Mouse (Mus musculus): ENCODE results near the gene Olfr109. TPM values are rescaled to one million over a fixed set of nuclear protein-coding genes. Genes with fewer than 3 reads are reported as not detected.

Olfr109 gene
- not detected in 2 replicates for total RNA-seq (2014; rRNA removed; ENCODE audit: low replicate concordance)
- not detected in 2 replicates for polyA plus RNA-seq (2015; fragmentation: Nextera tagmentation; extraction: Ambion mirVana)

- H3K4me3 ChIP-seq (ENCODE audit: low read depth, low read length) = no peak within 1 kb of the TSS
- no peak for ATAC-seq (ENCODE audit: insufficient read depth, low read depth)
- DNase-seq (ENCODE audit: low spot score) = no peak
- 70% methylated on average over 1 of the region's 1 CpGs for WGBS
- TF ChIP-seq CTCF (IDR thresholded peaks at IDR 0.05; ENCODE audit: low read depth) (no peak), EP300 (IDR thresholded peaks at IDR 0.05; ENCODE audit: low read depth) (no peak)
- H3K4me2 ChIP-seq (ENCODE audit: low read depth, low read length) = no peak within 1 kb of the TSS
- H3K9ac ChIP-seq (replicated peaks; ENCODE audit: low read depth, low read length) = no peak within 1 kb of the TSS
- no peak within 1 kb of the TSS for H3K27ac ChIP-seq (ENCODE audit: low read depth)
- H3K36me3 ChIP-seq (replicated peaks; ENCODE audit: control insufficient read depth, insufficient read depth, low read length) = no peaks in the 10 kb centered on the region
- no peaks in the 10 kb centered on the region for H3K9me3 ChIP-seq (replicated peaks; ENCODE audit: control insufficient read depth, low read length)
- H3K27me3 ChIP-seq (ENCODE audit: control insufficient read depth, insufficient read depth, low read length) = no peaks in the 10 kb centered on the region
- no peaks in the 10 kb centered on the region for H3K4me1 ChIP-seq (ENCODE audit: control insufficient read depth, insufficient read depth)
Observed at GRCm38 (mm10) chr17:37458616-37459015, at the start of gene Olfr109. Olfr109 (plus strand) TSS chr17:37458916.

GRCm38 (mm10) chr17:37413380-37413779, 45.3 kb upstream of the Olfr109 start:
- H3K9me3 ChIP-seq (replicated peaks; ENCODE audit: control insufficient read depth, low read length) = peaks cover 2% of the 10 kb centered on the region; the same call in 1 of the 2 replicates
- H3K27me3 ChIP-seq (ENCODE audit: control insufficient read depth, insufficient read depth, low read length) = no peaks in the 10 kb centered on the region
- TF ChIP-seq CTCF (IDR thresholded peaks at IDR 0.05; ENCODE audit: low read depth) (no peak), EP300 (IDR thresholded peaks at IDR 0.05; ENCODE audit: low read depth) (no peak)
- H3K4me3 ChIP-seq (ENCODE audit: low read depth, low read length) = no peak overlapping the region
- ATAC-seq (ENCODE audit: insufficient read depth, low read depth) (no peak), DNase-seq (ENCODE audit: low spot score) (no peak)
- no peak overlapping the region for H3K9ac ChIP-seq (replicated peaks; ENCODE audit: low read depth, low read length)
- no peak overlapping the region for H3K27ac ChIP-seq (ENCODE audit: low read depth)
- no peaks in the 10 kb centered on the region for H3K4me1 ChIP-seq (ENCODE audit: control insufficient read depth, insufficient read depth)
- no peak overlapping the region for H3K4me2 ChIP-seq (ENCODE audit: low read depth, low read length)
- no peaks in the 10 kb centered on the region for H3K36me3 ChIP-seq (replicated peaks; ENCODE audit: control insufficient read depth, insufficient read depth, low read length)

DNA sequence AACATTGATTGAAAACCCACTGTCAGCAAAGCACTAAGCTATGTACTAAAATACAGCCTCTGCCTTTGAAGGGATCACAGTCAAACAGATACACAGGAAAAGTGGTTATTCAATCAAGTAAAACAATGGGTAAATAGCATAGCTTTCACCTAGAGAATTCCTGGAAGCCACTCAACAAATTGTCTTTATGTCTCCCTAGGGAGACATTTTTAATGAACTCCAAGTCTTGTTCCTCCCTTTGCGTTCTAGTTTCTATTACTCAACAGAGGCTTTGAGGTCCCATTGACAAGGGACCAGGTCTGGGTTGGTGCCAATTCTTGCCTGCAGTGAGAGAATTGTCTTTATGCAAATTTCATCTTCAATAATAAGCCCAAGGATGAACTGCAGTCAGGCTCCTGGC, 13.5 kb upstream of the Olfr109 start, which contains the start of gene Olfr108:
Gene Olfr108 (plus strand): TSS at position 301 of the 400 bp plus-strand sequence.
- Histone ChIP-seq H3K9ac (replicated peaks; ENCODE audit: low read depth, low read length) (no peak within 1 kb of the TSS), H3K27ac (ENCODE audit: low read depth) (no peak within 1 kb of the TSS), H3K4me1 (ENCODE audit: control insufficient read depth, insufficient read depth) (no peaks in the 10 kb centered on the region), H3K9me3 (replicated peaks; ENCODE audit: control insufficient read depth, low read length) (no peaks in the 10 kb centered on the region), H3K36me3 (replicated peaks; ENCODE audit: control insufficient read depth, insufficient read depth, low read length) (no peaks in the 10 kb centered on the region), H3K4me2 (ENCODE audit: low read depth, low read length) (no peak within 1 kb of the TSS), H3K4me3 (ENCODE audit: low read depth, low read length) (no peak within 1 kb of the TSS), H3K27me3 (ENCODE audit: control insufficient read depth, insufficient read depth, low read length) (no peaks in the 10 kb centered on the region)
- 67% methylated on average over 1 of the region's 1 CpGs for WGBS
- no peak for ATAC-seq (ENCODE audit: insufficient read depth, low read depth)
- TF ChIP-seq CTCF (IDR thresholded peaks at IDR 0.05; ENCODE audit: low read depth) = no peak
- TF ChIP-seq EP300 (IDR thresholded peaks at IDR 0.05; ENCODE audit: low read depth) = no peak
- DNase-seq (ENCODE audit: low spot score) = no peak

DNA sequence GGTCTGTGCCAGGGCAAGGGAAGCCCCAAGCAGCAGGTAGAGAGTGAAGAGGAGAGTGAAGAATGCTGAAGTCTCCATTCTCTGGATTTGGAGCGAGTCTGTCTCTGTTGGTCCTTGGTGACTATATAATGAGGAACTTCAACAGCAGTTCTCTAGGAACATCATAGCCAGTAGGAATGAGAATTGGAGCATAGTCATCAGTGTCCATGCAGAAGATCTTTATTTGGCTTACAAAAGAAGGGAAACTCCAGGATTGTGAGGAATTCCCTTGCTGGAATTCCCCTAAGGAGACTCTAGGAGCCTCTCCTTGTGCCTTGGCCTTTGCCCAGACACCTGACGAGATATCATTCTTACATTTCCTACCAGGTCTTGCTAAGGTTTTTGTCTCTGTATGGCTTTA, 24.7 kb downstream of the Olfr109 start, which contains the start of gene H2-M2:
Gene H2-M2 (minus strand): TSS at position 101 of the 400 bp plus-strand sequence.
- ATAC-seq (ENCODE audit: insufficient read depth, low read depth) (no peak), DNase-seq (ENCODE audit: low spot score) (no peak)

GRCm38 (mm10) chr17:37491930-37492518, 33.3 kb downstream of the Olfr109 start, which contains the start of gene Olfr110:
Olfr110 (plus strand) TSS chr17:37492468.
- Histone ChIP-seq H3K9ac (replicated peaks; ENCODE audit: low read depth, low read length) (no peak within 1 kb of the TSS), H3K4me2 (ENCODE audit: low read depth, low read length) (no peak within 1 kb of the TSS), H3K4me1 (ENCODE audit: control insufficient read depth, insufficient read depth) (no peaks in the 10 kb centered on the region), H3K4me3 (ENCODE audit: low read depth, low read length) (no peak within 1 kb of the TSS), H3K36me3 (replicated peaks; ENCODE audit: control insufficient read depth, insufficient read depth, low read length) (no peaks in the 10 kb centered on the region), H3K9me3 (replicated peaks; ENCODE audit: control insufficient read depth, low read length) (0 out of 2 replicates have a peak, but pooled peaks cover 3% of the 10 kb centered on the region), H3K27ac (ENCODE audit: low read depth) (no peak within 1 kb of the TSS), H3K27me3 (ENCODE audit: control insufficient read depth, insufficient read depth, low read length) (no peaks in the 10 kb centered on the region)
- 32% methylated on average over 1 of the region's 1 CpGs for WGBS
- no peak for DNase-seq (ENCODE audit: low spot score)
- TF ChIP-seq EP300 (IDR thresholded peaks at IDR 0.05; ENCODE audit: low read depth) (no peak), CTCF (IDR thresholded peaks at IDR 0.05; ENCODE audit: low read depth) (no peak)
- ATAC-seq (ENCODE audit: insufficient read depth, low read depth) = no peak

More for the DNA sequence above, 24.7 kb downstream of the Olfr109 start, which contains the start of gene H2-M2:
- H3K36me3 ChIP-seq (replicated peaks; ENCODE audit: control insufficient read depth, insufficient read depth, low read length) = no peaks in the 10 kb centered on the region
- H3K27me3 ChIP-seq (ENCODE audit: control insufficient read depth, insufficient read depth, low read length) = no peaks in the 10 kb centered on the region
- H3K4me3 ChIP-seq (ENCODE audit: low read depth, low read length) = no peak within 1 kb of the TSS
- H3K4me2 ChIP-seq (ENCODE audit: low read depth, low read length) = no peak within 1 kb of the TSS
- no peak for TF ChIP-seq CTCF (IDR thresholded peaks at IDR 0.05; ENCODE audit: low read depth)
- no peak for TF ChIP-seq EP300 (IDR thresholded peaks at IDR 0.05; ENCODE audit: low read depth)
- no peak within 1 kb of the TSS for H3K9ac ChIP-seq (replicated peaks; ENCODE audit: low read depth, low read length)
- 0 out of 2 replicates have a peak, but pooled peaks cover 3% of the 10 kb centered on the region for H3K9me3 ChIP-seq (replicated peaks; ENCODE audit: control insufficient read depth, low read length)
- WGBS = 73% methylated on average over 2 of the region's 2 CpGs
- H3K27ac ChIP-seq (ENCODE audit: low read depth) = no peak within 1 kb of the TSS
- no peaks in the 10 kb centered on the region for H3K4me1 ChIP-seq (ENCODE audit: control insufficient read depth, insufficient read depth)

All from heart, postnatal 0 days (tissue).